Mouse (Mus musculus) forebrain, postnatal 0 days (tissue): Measurements from ENCODE around the gene S100a1. TPM values are rescaled to one million over a fixed set of nuclear protein-coding genes. Genes with fewer than 3 reads are reported as not detected.

Source experiments
- ATAC-seq: fragments of 200-750 bp; cut with Nextera tagmentation; 2 replicates; pipeline ENCODE4 v1.8.0; 2017; ENCODE audit warnings: mild to moderate bottlenecking, moderate library complexity
- DNase-seq: peaks from one replicate; pipeline ENCODE4 v3.0.0-alpha.2; 2015
- H3K27ac ChIP-seq: fragments of 300-500 bp; sonication (generic); 2 replicates; pipeline ENCODE4 v1.5.1; 2014; ENCODE audit warnings: low read depth, mild to moderate bottlenecking, antibody characterized with exemption, low read length, moderate library complexity, mixed read lengths
- H3K27me3 ChIP-seq: fragments of 300-500 bp; sonication (generic); 2 replicates; pipeline ENCODE4 v1.6.1; 2014; ENCODE audit warnings: mild to moderate bottlenecking, low read length, mixed read lengths; ENCODE audit not compliant: insufficient read depth
- H3K36me3 ChIP-seq: fragments of 300-500 bp; sonication (generic); 2 replicates; pipeline ENCODE4 v1.6.1; 2014; ENCODE audit warnings: mild to moderate bottlenecking, moderate library complexity; ENCODE audit not compliant: insufficient read depth
- H3K4me1 ChIP-seq: fragments of 300-500 bp; sonication (generic); 2 replicates; pipeline ENCODE4 v1.6.1; 2014; ENCODE audit warnings: antibody characterized with exemption; ENCODE audit not compliant: insufficient read depth
- H3K4me2 ChIP-seq: fragments of 300-500 bp; sonication (generic); 2 replicates; pipeline ENCODE4 v1.6.1; 2014; ENCODE audit warnings: low read depth, mild to moderate bottlenecking, moderate library complexity
- H3K4me3 ChIP-seq: fragments of 300-500 bp; sonication (generic); 2 replicates; pipeline ENCODE4 v1.5.1; 2014; ENCODE audit warnings: low read depth, low read length, mixed read lengths
- H3K9ac ChIP-seq: fragments of 300-500 bp; sonication (generic); 2 replicates; pipeline ENCODE4 v1.6.1; 2014; ENCODE audit warnings: mild to moderate bottlenecking
- H3K9me3 ChIP-seq: fragments of 300-500 bp; sonication (generic); 2 replicates; pipeline ENCODE4 v1.6.1; 2016; ENCODE audit warnings: low read length
- CTCF ChIP-seq: sonication (generic); IDR thresholded peaks from 2 replicates; pipeline ENCODE4 v1.5.1; 2016; ENCODE audit warnings: antibody characterized with exemption, control low read depth, low read depth
- WGBS: fragments of 180-500 bp; shearing (Covaris S2); extraction: QIAGEN DNeasy Blood & Tissue Kit; methylation state at CpG from one replicate; pipeline ENCODE4 v1.1.7; 2014; 5-methylcytosine and 5-hydroxymethylcytosine counted together
- polyA plus RNA-seq: library from polyadenylated mRNA; unstranded; fragments of >200 nt; fragmentation: Nextera tagmentation; extraction: Ambion mirVana; gene quantifications from 2 replicates; pipeline ENCODE4 v1.2.1, GENCODE M21; 2015
- total RNA-seq: library from RNA; depleted of rRNA; stranded (reverse); fragments of >200 nt; gene quantifications from 2 replicates; pipeline ENCODE4 v1.2.3, GENCODE M21; 2014

The S100a1 gene
- total and polyA plus RNA-seq, 2 experiments from 2014 or later: 16.1 to 47.0 TPM

GRCm38 (mm10) chr3:90497597-90497996 is 16.6 kb downstream of the S100a1 start:
- H3K4me3 ChIP-seq: no peak overlapping the region
- no peaks in the 10 kb centered on the region for H3K9me3 ChIP-seq
- no peak for DNase-seq
- H3K4me2 ChIP-seq: no peak overlapping the region
- no peak overlapping the region for H3K27ac ChIP-seq
- no peak for TF ChIP-seq CTCF
- H3K27me3 ChIP-seq: no peaks in the 10 kb centered on the region
- no peaks in the 10 kb centered on the region for H3K4me1 ChIP-seq
- no peak overlapping the region for H3K9ac ChIP-seq
- ATAC-seq: no peak
- peaks cover 67% of the 10 kb centered on the region for H3K36me3 ChIP-seq

DNA sequence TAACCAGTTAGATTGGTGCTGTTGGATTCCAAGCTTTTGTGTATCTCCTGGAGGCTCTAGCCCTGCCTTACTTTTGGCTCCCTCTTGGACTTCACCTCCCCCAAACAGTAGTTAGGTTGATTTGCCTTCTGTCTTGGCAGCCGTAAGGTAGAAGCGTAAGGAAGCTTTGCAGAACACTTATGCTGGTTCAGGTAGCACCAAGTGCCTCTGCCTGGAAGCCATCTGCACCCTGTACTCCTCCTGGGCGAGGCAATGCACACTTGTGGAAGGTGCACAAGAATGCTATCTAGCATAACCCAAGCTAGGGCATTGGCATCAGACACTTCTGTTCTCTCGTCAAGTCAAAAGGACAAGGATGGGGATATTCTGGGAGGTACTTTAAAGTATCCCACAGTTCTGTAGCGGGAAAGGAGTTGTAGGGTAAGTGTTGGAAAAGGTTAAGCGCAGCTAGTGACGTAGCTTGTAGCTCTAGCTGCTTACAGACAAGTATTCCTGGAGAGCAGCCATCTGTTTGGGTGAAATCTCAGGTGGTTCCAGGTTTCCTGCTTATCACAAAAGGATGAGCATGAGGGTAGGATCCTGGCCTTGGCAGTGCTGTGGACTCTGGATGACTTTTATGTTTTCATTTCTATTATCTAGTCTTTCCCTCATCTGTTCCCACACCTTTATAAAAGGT is 18.2 kb downstream of the S100a1 start:
- Histone ChIP-seq H3K9me3 (no peaks in the 10 kb centered on the region), H3K27ac (no peak overlapping the region), H3K4me3 (no peak overlapping the region), H3K27me3 (no peaks in the 10 kb centered on the region), H3K9ac (no peak overlapping the region), H3K36me3 (peaks cover 53% of the 10 kb centered on the region), H3K4me2 (no peak overlapping the region), H3K4me1 (no peaks in the 10 kb centered on the region)
- ATAC-seq: no peak
- DNase-seq: no peak
- TF ChIP-seq CTCF: no peak
- WGBS: 89% methylated on average over 7 of the region's 7 CpGs

DNA sequence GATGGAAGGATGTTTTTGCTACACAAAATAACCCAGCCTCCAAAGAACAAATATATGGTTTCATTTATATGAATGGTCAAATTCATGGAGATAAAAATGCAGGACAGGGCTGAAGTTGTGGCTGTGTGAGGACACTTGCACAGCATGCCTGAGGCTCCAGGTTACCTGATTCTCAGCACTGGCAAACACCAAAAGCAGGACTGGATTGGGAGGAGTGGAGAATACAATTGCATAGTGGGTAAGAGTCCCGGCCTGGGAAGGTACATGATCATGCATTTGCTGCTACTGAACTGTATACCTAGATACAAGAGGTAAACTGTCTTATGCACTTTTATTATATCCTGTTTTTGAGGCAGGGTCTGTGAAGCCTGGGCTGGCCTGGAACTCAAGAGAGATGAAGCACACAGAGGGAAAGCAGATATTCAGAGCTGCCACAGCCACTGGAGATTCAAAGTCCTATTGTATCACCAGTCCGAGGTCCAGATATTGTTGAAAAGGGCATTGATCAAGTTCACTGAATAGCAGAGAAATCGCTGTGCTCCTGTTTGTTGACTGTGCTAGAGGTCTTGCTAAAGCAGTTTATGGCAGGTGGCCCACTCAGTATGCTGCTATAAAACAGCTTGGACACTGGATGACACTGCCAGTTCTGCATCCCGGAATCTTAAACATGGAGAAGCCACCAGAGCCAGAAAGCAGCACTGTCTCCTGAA is 20.2 kb downstream of the S100a1 start:
- TF ChIP-seq CTCF: no peak
- no peak for ATAC-seq
- WGBS: 50% methylated on average over 4 of the region's 4 CpGs
- DNase-seq: no peak
- H3K27me3 ChIP-seq: no peaks in the 10 kb centered on the region
- H3K4me1 ChIP-seq: no peaks in the 10 kb centered on the region
- H3K9me3 ChIP-seq: no peaks in the 10 kb centered on the region
- peaks cover 41% of the 10 kb centered on the region for H3K36me3 ChIP-seq
- H3K9ac ChIP-seq: no peak overlapping the region
- no peak overlapping the region for H3K4me3 ChIP-seq
- H3K27ac ChIP-seq: no peak overlapping the region
- no peak overlapping the region for H3K4me2 ChIP-seq

DNA sequence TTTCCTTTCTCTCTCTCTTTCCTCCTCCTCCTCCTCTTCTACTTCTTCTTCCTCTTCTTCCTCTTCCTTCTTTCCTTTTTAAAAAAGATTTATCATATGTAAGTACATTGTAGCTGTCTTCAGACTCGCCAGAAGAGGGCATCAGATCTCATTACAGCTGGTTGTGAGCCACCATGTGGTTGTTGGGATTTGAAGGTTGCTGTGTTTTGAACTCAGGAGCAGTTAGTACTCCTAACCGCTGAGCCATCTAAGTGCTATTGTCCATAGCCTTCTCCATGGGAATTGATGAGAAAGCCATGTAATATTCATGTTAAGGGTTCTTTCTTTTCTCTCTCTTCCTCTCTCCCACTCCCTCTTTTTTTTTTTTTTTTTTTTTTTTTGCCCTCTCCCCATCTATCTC is 22.8 kb downstream of the S100a1 start:
- no peak for DNase-seq
- H3K27ac ChIP-seq: no peak overlapping the region
- H3K4me3 ChIP-seq: no peak overlapping the region
- peak; percentile 26 for ATAC-seq
- TF ChIP-seq CTCF: peak; percentile 52
- WGBS: 41% methylated on average over 2 of the region's 2 CpGs
- no peaks in the 10 kb centered on the region for H3K4me1 ChIP-seq
- no peaks in the 10 kb centered on the region for H3K27me3 ChIP-seq
- peaks cover 40% of the 10 kb centered on the region for H3K36me3 ChIP-seq
- H3K9me3 ChIP-seq: no peaks in the 10 kb centered on the region
- H3K4me2 ChIP-seq: no peak overlapping the region
- H3K9ac ChIP-seq: no peak overlapping the region

DNA sequence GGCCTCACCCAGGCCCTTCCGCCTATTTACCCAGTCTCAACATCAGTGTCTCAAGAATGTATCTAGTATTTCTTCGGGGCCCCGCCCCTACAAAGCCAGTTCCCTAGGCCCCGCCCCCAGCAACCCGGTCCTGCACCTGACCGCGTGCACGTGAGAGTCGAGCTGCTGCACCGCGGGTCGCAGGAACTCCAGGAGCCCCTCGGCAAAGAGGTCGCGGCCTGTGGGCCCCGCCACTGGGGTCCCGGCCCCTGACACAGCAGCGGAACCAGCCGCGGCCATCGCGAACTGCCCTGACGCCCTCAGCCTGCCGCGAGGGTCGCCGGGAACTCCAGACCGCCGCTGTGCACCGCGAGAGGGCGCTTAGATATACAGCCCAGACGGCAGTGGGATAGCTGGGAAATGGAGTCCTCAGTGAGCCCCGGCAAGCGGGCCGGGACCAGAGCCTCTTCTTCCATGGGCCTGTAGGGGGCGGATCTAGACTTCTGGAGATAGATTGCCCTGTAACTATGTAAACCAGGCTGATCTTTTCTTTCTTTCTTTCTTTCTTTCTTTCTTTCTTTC is 23.4 kb downstream of the S100a1 start, which contains the start of gene Snapin:
TSS of gene Snapin (minus strand) at position 338 of the 561 bp plus-strand sequence.
- H3K9me3 ChIP-seq: no peaks in the 10 kb centered on the region
- peak within 1 kb of the TSS; percentile 73 for H3K4me2 ChIP-seq
- no peaks in the 10 kb centered on the region for H3K4me1 ChIP-seq
- H3K9ac ChIP-seq: peak within 1 kb of the TSS; percentile 77
- DNase-seq (peak; percentile 95), ATAC-seq (peak; percentile 99)
- peak within 1 kb of the TSS; percentile 84 for H3K27ac ChIP-seq
- peaks cover 40% of the 10 kb centered on the region for H3K36me3 ChIP-seq
- peak within 1 kb of the TSS; percentile 76 for H3K4me3 ChIP-seq
- TF ChIP-seq CTCF: peak; percentile 94
- under 1% methylated on average over 37 of the region's 37 CpGs for WGBS
- H3K27me3 ChIP-seq: no peaks in the 10 kb centered on the region

GRCm38 (mm10) chr3:90488576-90488975 is 25.6 kb downstream of the S100a1 start:
- no peak for TF ChIP-seq CTCF
- no peak overlapping the region for H3K4me2 ChIP-seq
- WGBS: 89% methylated on average over 6 of the region's 6 CpGs
- no peaks in the 10 kb centered on the region for H3K27me3 ChIP-seq
- H3K4me1 ChIP-seq: no peaks in the 10 kb centered on the region
- no peak for DNase-seq
- peaks cover 48% of the 10 kb centered on the region for H3K36me3 ChIP-seq
- ATAC-seq: no peak
- H3K9ac ChIP-seq: no peak overlapping the region
- H3K9me3 ChIP-seq: no peaks in the 10 kb centered on the region
- H3K27ac ChIP-seq: no peak overlapping the region
- no peak overlapping the region for H3K4me3 ChIP-seq

GRCm38 (mm10) chr3:90486998-90487397 is 27.2 kb downstream of the S100a1 start:
- Histone ChIP-seq H3K36me3 (peaks cover 63% of the 10 kb centered on the region), H3K27ac (no peak overlapping the region)
- 88% methylated on average over 5 of the region's 5 CpGs for WGBS

More at GRCm38 (mm10) chr3:90486998-90487397, 27.2 kb downstream of the S100a1 start:
- Histone ChIP-seq H3K9me3 (no peaks in the 10 kb centered on the region), H3K4me2 (no peak overlapping the region), H3K4me1 (no peaks in the 10 kb centered on the region), H3K4me3 (no peak overlapping the region), H3K9ac (no peak overlapping the region), H3K27me3 (no peaks in the 10 kb centered on the region)
- ATAC-seq (no peak), DNase-seq (no peak)
- TF ChIP-seq CTCF: no peak
